Mouse (Mus musculus) E14TG2a.4 (cell line): ENCODE data around the gene Rnf186.

Experiments
- CTCF ChIP-seq: conservative IDR thresholded peaks from 2 replicates; pipeline ENCODE4 v1.5.1; 2014; ENCODE audit warnings: low read length
- NANOG ChIP-seq: IDR thresholded peaks from 2 replicates; pipeline ENCODE4 v1.6.1; 2014; ENCODE audit warnings: borderline replicate concordance, low read length, mixed read lengths
- POU5F1 ChIP-seq: IDR thresholded peaks from 2 replicates; pipeline ENCODE4 v1.6.1; 2014; ENCODE audit warnings: low read length, borderline replicate concordance

GRCm38 (mm10) chr4:139007353-139007752 lies 40.4 kb downstream of the Rnf186 start:
- no peak for TF ChIP-seq CTCF
- TF ChIP-seq POU5F1 = no peak
- no peak for TF ChIP-seq NANOG
